Mouse (Mus musculus) ES-Bruce4 (cell line): ENCODE measurements around the gene Ergic2. TPM values are rescaled to one million over a fixed set of nuclear protein-coding genes. Genes with fewer than 3 reads are reported as not detected.

Experiments used
- H3K27ac ChIP-seq: 2 replicates; pipeline ENCODE4 v1.5.1; 2012; ENCODE audit warnings: low read length, inconsistent platforms; ENCODE audit not compliant: insufficient read depth
- H3K27me3 ChIP-seq: 2 replicates; pipeline ENCODE4 v1.6.1; 2012; ENCODE audit warnings: mild to moderate bottlenecking, low read length, inconsistent platforms; ENCODE audit not compliant: control insufficient read depth, poor library complexity, insufficient read depth, severe bottlenecking
- H3K36me3 ChIP-seq: 2 replicates; pipeline ENCODE4 v1.6.1; 2012; ENCODE audit warnings: inconsistent platforms, mild to moderate bottlenecking, low read length, moderate library complexity; ENCODE audit not compliant: control insufficient read depth, poor library complexity, insufficient read depth, severe bottlenecking
- H3K4me1 ChIP-seq: one replicate; pipeline ENCODE4 v1.8.1; 2011; ENCODE audit warnings: low read length; ENCODE audit not compliant: control insufficient read depth, insufficient read depth
- H3K4me3 ChIP-seq: 2 replicates; pipeline ENCODE4 v1.5.1; 2011; ENCODE audit warnings: low read depth, mild to moderate bottlenecking, low read length
- H3K9ac ChIP-seq: 2 replicates; pipeline ENCODE4 v1.6.1; 2012; ENCODE audit warnings: low read depth, mild to moderate bottlenecking, inconsistent platforms; ENCODE audit not compliant: poor library complexity, severe bottlenecking
- H3K9me3 ChIP-seq: replicated peaks from 2 replicates; pipeline ENCODE4 v1.6.1; 2012; ENCODE audit warnings: mild to moderate bottlenecking, low read length, inconsistent platforms; ENCODE audit not compliant: control insufficient read depth, poor library complexity, insufficient read depth, severe bottlenecking
- CTCF ChIP-seq: IDR thresholded peaks from one replicate; pipeline ENCODE4 v1.8.1; 2011; ENCODE audit warnings: low read depth, low read length
- EP300 ChIP-seq: IDR thresholded peaks from 2 replicates; pipeline ENCODE4 v1.6.1; 2011; ENCODE audit warnings: low read depth, low read length; ENCODE audit not compliant: insufficient read depth
- POLR2A ChIP-seq: IDR thresholded peaks from one replicate; pipeline ENCODE4 v1.8.1; 2011; ENCODE audit warnings: low read length; ENCODE audit not compliant: insufficient read depth
- polyA plus RNA-seq: library from polyadenylated mRNA; stranded (reverse); fragments of >200 nt; gene quantifications from 2 replicates; pipeline ENCODE4 v1.2.4, GENCODE M21; 2011; ENCODE audit warnings: low read depth; ENCODE audit not compliant: missing spikeins, insufficient read depth, insufficient read length

Gene Ergic2
- polyA plus RNA-seq, 1 experiment = 119 TPM

GRCm38 (mm10) chr6:148241685-148242084, 29.5 kb upstream of the Ergic2 start:
- H3K4me1 ChIP-seq = no peaks in the 10 kb centered on the region
- TF ChIP-seq EP300 (no peak), POLR2A (no peak), CTCF (no peak)
- no peak overlapping the region for H3K9ac ChIP-seq
- H3K27me3 ChIP-seq = no peaks in the 10 kb centered on the region
- H3K9me3 ChIP-seq = no peaks in the 10 kb centered on the region
- no peak overlapping the region for H3K4me3 ChIP-seq
- no peak overlapping the region for H3K27ac ChIP-seq
- no peaks in the 10 kb centered on the region for H3K36me3 ChIP-seq

GRCm38 (mm10) chr6:148239311-148239710, 27.1 kb upstream of the Ergic2 start:
- no peak overlapping the region for H3K9ac ChIP-seq
- no peaks in the 10 kb centered on the region for H3K9me3 ChIP-seq
- H3K27ac ChIP-seq = no peak overlapping the region
- H3K27me3 ChIP-seq = no peaks in the 10 kb centered on the region
- H3K4me1 ChIP-seq = no peaks in the 10 kb centered on the region
- TF ChIP-seq POLR2A (no peak), EP300 (no peak), CTCF (no peak)
- H3K36me3 ChIP-seq = no peaks in the 10 kb centered on the region
- H3K4me3 ChIP-seq = no peak overlapping the region

DNA sequence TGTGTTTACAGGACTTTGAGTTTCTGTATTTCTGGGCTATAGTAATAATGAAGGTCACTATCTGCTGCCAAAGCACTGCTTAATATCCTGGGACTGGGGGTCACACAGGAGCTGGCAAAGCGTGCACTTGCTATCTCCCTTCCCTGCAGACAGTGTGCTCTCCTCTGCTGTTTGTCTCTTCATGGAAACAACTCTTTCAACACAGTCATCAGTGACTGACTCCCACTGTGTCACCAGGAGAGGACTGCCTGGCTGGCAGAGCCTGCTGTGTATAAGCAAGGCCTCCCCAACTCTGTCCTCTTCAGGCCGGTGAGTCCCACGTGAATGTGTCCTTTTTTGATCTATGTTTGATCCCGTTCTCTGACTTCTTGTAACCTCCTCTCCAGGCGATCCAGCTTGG, 25.3 kb upstream of the Ergic2 start:
- Histone ChIP-seq H3K9me3 (no peaks in the 10 kb centered on the region), H3K9ac (no peak overlapping the region), H3K4me3 (no peak overlapping the region), H3K36me3 (no peaks in the 10 kb centered on the region), H3K27ac (no peak overlapping the region), H3K4me1 (no peaks in the 10 kb centered on the region), H3K27me3 (no peaks in the 10 kb centered on the region)
- no peak for TF ChIP-seq EP300
- no peak for TF ChIP-seq POLR2A
- no peak for TF ChIP-seq CTCF

DNA sequence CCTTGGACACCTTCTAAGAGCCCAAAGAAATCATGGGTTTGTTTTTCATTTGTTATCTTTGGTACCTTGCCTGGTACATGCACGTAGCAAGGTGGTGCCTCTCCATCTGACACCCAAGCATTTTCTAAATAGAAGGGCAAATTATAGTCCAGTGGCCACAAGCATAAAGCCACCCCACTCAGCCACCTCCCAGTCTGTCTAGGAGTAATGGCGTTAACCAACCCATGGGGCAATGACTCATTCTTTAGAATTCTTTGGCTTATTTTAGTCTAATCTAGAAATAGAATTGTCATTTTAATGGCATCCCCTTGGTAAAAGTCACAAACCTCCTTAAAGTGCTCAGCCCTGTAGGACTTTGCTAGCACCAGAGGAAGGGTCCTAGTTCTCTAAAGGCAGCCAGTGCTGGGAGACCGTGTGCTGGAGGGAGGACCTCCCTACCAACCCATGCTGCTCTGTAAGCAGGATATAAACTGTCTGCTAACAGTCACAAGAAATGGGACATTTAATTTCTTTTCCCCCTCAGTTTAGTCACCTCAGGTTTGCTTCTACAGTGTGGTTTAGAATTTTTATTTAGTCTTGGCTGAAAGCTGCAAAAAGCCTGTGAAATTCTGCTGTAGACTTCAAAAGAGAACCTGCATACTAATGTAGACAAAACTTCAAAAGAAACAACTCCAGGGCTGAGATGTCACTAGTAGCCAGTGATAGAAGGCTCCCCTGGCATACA, 22.1 kb upstream of the Ergic2 start:
- H3K9ac ChIP-seq = no peak overlapping the region
- TF ChIP-seq CTCF = no peak
- no peak for TF ChIP-seq EP300
- no peak for TF ChIP-seq POLR2A
- no peaks in the 10 kb centered on the region for H3K9me3 ChIP-seq
- no peaks in the 10 kb centered on the region for H3K27me3 ChIP-seq
- no peaks in the 10 kb centered on the region for H3K36me3 ChIP-seq
- H3K4me1 ChIP-seq = no peaks in the 10 kb centered on the region
- no peak overlapping the region for H3K27ac ChIP-seq
- H3K4me3 ChIP-seq = no peak overlapping the region

DNA sequence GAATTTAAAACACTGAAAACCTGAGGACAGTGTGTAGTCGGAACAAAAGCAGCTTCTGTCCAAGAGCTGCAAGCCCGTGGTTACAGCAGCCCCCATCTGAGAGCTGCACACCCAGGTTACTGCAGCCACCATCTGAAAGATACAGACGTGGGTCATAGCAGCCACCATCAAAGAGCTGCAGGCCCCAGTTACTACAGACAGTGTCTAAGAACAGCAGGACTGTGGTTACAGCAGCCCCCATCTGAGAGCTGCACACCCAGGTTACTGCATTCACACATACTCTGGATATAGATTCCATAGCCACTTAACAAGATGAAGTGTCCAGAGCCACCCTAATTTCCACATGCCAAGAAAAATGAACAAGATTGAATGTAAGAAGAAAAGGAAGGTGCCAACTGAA, 15.4 kb upstream of the Ergic2 start:
- no peak overlapping the region for H3K27ac ChIP-seq
- no peak for TF ChIP-seq POLR2A
- no peak for TF ChIP-seq EP300
- TF ChIP-seq CTCF = no peak
- H3K9me3 ChIP-seq = no peaks in the 10 kb centered on the region
- H3K36me3 ChIP-seq = no peaks in the 10 kb centered on the region
- H3K9ac ChIP-seq = no peak overlapping the region
- no peaks in the 10 kb centered on the region for H3K27me3 ChIP-seq
- no peaks in the 10 kb centered on the region for H3K4me1 ChIP-seq
- H3K4me3 ChIP-seq = no peak overlapping the region

GRCm38 (mm10) chr6:148222686-148223085, 10.5 kb upstream of the Ergic2 start:
- Histone ChIP-seq H3K27ac (no peak overlapping the region), H3K9ac (no peak overlapping the region), H3K4me3 (no peak overlapping the region), H3K27me3 (no peaks in the 10 kb centered on the region), H3K36me3 (no peaks in the 10 kb centered on the region), H3K9me3 (no peaks in the 10 kb centered on the region), H3K4me1 (no peaks in the 10 kb centered on the region)
- TF ChIP-seq CTCF = no peak
- TF ChIP-seq POLR2A = no peak
- TF ChIP-seq EP300 = no peak
